Mouse (Mus musculus) intestine, postnatal 0 days (tissue): ENCODE data around the gene Lrmp. TPM values are rescaled to one million over a fixed set of nuclear protein-coding genes. Genes with fewer than 3 reads are reported as not detected.
A peak's percentile ranks its signal among the peaks of the same experiment; 100 is the strongest.

Source experiments
- ATAC-seq: fragments of 200-750 bp; cut with Nextera tagmentation; 2 replicates; pipeline ENCODE4 v1.8.0; 2017; ENCODE audit warnings: mild to moderate bottlenecking, moderate TSS enrichment, moderate library complexity
- H3K27ac ChIP-seq: fragments of 300-500 bp; sonication (generic); 2 replicates; pipeline ENCODE4 v1.5.1; 2014; ENCODE audit warnings: mild to moderate bottlenecking, low read depth, low read length, moderate library complexity
- H3K27me3 ChIP-seq: fragments of 300-500 bp; sonication (generic); replicated peaks from 2 replicates; pipeline ENCODE4 v1.6.1; 2014; ENCODE audit warnings: low read length, mixed read lengths; ENCODE audit not compliant: control insufficient read depth, insufficient read depth
- H3K36me3 ChIP-seq: fragments of 300-500 bp; sonication (generic); 2 replicates; pipeline ENCODE4 v1.6.1; 2014; ENCODE audit warnings: mild to moderate bottlenecking, moderate library complexity; ENCODE audit not compliant: control insufficient read depth, insufficient read depth
- H3K4me1 ChIP-seq: fragments of 300-500 bp; sonication (generic); replicated peaks from 2 replicates; pipeline ENCODE4 v1.6.1; 2014; ENCODE audit warnings: antibody characterized with exemption, low read length, mixed read lengths; ENCODE audit not compliant: control insufficient read depth, insufficient read depth
- H3K4me2 ChIP-seq: fragments of 300-500 bp; sonication (generic); replicated peaks from 2 replicates; pipeline ENCODE4 v1.6.1; 2014; ENCODE audit warnings: low read depth, mild to moderate bottlenecking, moderate library complexity
- H3K4me3 ChIP-seq: fragments of 300-500 bp; sonication (generic); 2 replicates; pipeline ENCODE4 v1.5.1; 2014; ENCODE audit warnings: low read depth, low read length
- H3K9ac ChIP-seq: fragments of 300-500 bp; sonication (generic); 2 replicates; pipeline ENCODE4 v1.6.1; 2014; ENCODE audit warnings: mild to moderate bottlenecking, low read depth, low read length
- H3K9me3 ChIP-seq: fragments of 300-500 bp; sonication (generic); 2 replicates; pipeline ENCODE4 v1.6.1; 2016; ENCODE audit warnings: mixed run types; ENCODE audit not compliant: control insufficient read depth
- CTCF ChIP-seq: sonication (generic); IDR thresholded peaks from 2 replicates; pipeline ENCODE4 v1.5.1; 2016; ENCODE audit warnings: low read depth, mild to moderate bottlenecking, control low read depth, antibody characterized with exemption, moderate library complexity
- WGBS: fragments of 180-500 bp; shearing (Covaris S2); extraction: QIAGEN DNeasy Blood & Tissue Kit; methylation state at CpG from one replicate; pipeline ENCODE4 v1.1.7; 2014; 5-methylcytosine and 5-hydroxymethylcytosine counted together
- polyA plus RNA-seq: library from polyadenylated mRNA; unstranded; fragments of >200 nt; fragmentation: Nextera tagmentation; extraction: Ambion mirVana; gene quantifications from 2 replicates; pipeline ENCODE4 v1.2.1, GENCODE M21; 2015

Gene Lrmp
- polyA plus RNA-seq, 1 experiment from 2014 or later, result 1.1 TPM

GRCm38 (mm10) chr6:145186096-145186495 lies 70.6 kb downstream of the Lrmp start:
- Histone ChIP-seq H3K4me1 (no peaks in the 10 kb centered on the region), H3K36me3 (no peaks in the 10 kb centered on the region), H3K4me2 (no peak overlapping the region), H3K4me3 (no peak overlapping the region), H3K27me3 (no peaks in the 10 kb centered on the region), H3K9me3 (no peaks in the 10 kb centered on the region), H3K27ac (no peak overlapping the region), H3K9ac (no peak overlapping the region)
- WGBS, result 90% methylated on average over 1 of the region's 1 CpGs
- no peak for TF ChIP-seq CTCF
- no peak for ATAC-seq

DNA sequence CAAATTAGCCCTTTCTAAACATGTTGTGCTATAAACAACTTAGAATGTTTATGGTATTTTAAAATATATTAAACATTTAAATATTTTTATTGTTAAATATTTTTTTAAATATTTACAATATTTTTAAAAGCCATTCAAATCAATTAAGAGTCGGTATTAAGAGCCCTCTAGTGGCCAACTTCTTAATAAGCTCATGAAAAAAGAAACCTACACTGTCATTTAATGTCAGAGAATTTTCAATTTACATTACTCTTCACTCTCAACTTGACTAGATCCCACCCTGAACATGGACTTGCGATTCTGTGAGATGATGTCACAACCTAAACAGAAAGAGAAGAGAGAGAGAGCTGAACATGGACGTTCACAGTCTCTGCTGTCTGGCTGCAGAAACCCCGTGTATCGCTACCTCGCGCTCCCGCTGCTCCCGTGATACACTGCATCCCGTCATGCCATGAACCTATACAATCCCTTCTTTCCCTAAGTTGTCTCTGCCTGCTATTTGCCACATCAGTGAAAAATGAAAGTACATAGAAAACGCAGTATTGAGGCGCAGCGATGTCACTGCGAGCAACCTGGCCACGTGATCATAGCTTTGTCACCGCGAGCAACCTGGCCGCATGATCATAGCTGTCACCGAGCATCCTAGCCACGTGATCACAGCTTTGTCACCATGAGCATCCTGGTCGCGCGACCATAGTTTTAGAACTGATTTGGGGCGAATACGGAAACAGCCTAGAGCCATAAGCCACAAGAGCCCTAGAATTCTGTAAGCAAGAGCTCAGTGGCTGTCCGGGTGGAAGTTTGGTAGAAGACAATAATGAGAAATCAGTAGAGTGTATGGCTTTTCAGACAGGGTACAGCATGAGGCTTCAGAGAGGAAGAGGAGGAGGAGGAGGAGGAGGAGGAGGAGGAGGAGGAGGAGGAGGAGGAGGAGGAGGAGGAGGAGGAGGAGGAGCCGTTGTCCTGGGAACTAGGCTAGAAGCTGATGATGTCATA lies 71.9 kb downstream of the Lrmp start:
- Histone ChIP-seq H3K4me3 (peak overlapping the region; percentile 3; the same call in 1 of the 2 replicates), H3K36me3 (no peaks in the 10 kb centered on the region), H3K9me3 (no peaks in the 10 kb centered on the region), H3K4me2 (peak overlapping the region; percentile 44), H3K4me1 (no peaks in the 10 kb centered on the region), H3K27ac (no peak overlapping the region), H3K9ac (no peak overlapping the region), H3K27me3 (no peaks in the 10 kb centered on the region)
- no peak for ATAC-seq
- 53% methylated on average over 27 of the region's 27 CpGs for WGBS
- peak; percentile 54 for TF ChIP-seq CTCF

DNA sequence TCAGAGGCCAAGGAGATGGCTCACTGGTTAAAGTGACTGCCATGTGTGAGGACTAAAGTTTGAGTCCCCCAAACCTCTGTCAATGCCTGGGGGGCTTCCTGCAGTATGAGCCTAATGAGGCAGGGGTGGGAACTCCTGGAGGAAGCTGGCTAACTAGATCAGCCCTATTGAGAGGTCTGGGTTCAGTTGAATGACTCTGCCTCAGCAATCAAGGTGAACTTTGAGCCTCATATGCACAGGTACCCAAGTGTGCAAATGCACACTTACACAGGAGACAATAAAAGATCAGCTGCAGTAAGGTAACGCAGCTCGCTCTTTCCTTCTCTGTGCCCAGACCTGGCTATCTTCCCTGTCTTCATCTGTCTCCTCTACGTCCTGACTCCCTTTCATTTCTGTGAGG lies 77.6 kb downstream of the Lrmp start:
- H3K4me3 ChIP-seq, result no peak overlapping the region
- 47% methylated on average over 3 of the region's 3 CpGs for WGBS
- no peaks in the 10 kb centered on the region for H3K27me3 ChIP-seq
- H3K36me3 ChIP-seq, result no peaks in the 10 kb centered on the region
- H3K4me2 ChIP-seq, result peak overlapping the region; percentile 48
- H3K9me3 ChIP-seq, result no peaks in the 10 kb centered on the region
- no peak for TF ChIP-seq CTCF
- no peak overlapping the region for H3K9ac ChIP-seq
- no peak overlapping the region for H3K27ac ChIP-seq
- H3K4me1 ChIP-seq, result no peaks in the 10 kb centered on the region
- ATAC-seq, result peak; percentile 49; the same call in 1 of the 2 replicates

GRCm38 (mm10) chr6:145193446-145193845 lies 78.0 kb downstream of the Lrmp start:
- WGBS, result 54% methylated on average over 11 of the region's 11 CpGs
- no peaks in the 10 kb centered on the region for H3K9me3 ChIP-seq
- no peak for ATAC-seq
- no peaks in the 10 kb centered on the region for H3K4me1 ChIP-seq
- no peak overlapping the region for H3K4me3 ChIP-seq
- no peaks in the 10 kb centered on the region for H3K27me3 ChIP-seq
- no peak overlapping the region for H3K9ac ChIP-seq
- peak overlapping the region; percentile 48 for H3K4me2 ChIP-seq
- no peak for TF ChIP-seq CTCF
- no peak overlapping the region for H3K27ac ChIP-seq
- H3K36me3 ChIP-seq, result no peaks in the 10 kb centered on the region

- H3K27ac ChIP-seq, result no peak overlapping the region
- no peak overlapping the region for H3K9ac ChIP-seq
- no peak for TF ChIP-seq CTCF
- H3K4me1 ChIP-seq, result no peaks in the 10 kb centered on the region
- 93% methylated on average over 8 of the region's 8 CpGs for WGBS
- H3K4me3 ChIP-seq, result no peak overlapping the region
- H3K4me2 ChIP-seq, result no peak overlapping the region
- no peak for ATAC-seq
- H3K27me3 ChIP-seq, result no peaks in the 10 kb centered on the region
- H3K36me3 ChIP-seq, result no peaks in the 10 kb centered on the region
- no peaks in the 10 kb centered on the region for H3K9me3 ChIP-seq
Observed at GRCm38 (mm10) chr6:145197949-145198686, 82.7 kb downstream of the Lrmp start.

DNA sequence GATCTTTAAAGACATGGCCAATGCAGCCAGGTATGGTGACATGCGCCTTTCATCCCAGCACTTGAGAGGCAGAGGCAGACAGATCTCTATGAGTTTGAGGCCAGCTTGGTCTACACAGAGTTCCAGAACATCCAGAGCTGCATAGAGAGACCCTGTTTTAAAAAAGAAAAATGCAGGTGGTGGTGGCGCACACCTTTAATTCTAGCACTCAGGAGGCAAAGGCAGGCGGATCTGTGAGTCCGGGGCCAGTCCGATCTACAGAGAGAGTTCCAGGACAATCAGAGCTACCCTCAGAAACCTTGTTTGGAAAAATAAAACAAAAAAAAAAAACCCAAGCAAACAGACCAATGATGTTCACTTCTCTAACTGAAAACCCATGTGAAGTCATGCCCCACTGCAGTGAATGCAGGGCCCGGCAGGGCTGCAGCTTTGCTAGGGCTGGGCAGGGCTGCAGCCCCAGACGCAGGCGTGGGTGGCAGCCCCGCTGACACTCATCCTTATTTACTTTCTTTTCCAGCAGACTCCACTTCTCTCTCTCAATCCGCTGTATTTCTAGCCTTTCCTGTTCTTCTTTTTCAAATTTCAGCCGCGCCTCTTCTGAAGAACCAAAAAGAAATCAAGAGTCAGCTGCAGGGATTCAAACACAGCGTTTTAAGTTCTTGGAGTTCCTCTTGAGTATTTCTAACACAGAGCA lies 87.1 kb downstream of the Lrmp start:
- Histone ChIP-seq H3K27ac (no peak overlapping the region), H3K4me2 (no peak overlapping the region), H3K36me3 (no peaks in the 10 kb centered on the region), H3K4me1 (no peaks in the 10 kb centered on the region), H3K27me3 (no peaks in the 10 kb centered on the region), H3K9me3 (no peaks in the 10 kb centered on the region), H3K4me3 (no peak overlapping the region), H3K9ac (no peak overlapping the region)
- no peak for TF ChIP-seq CTCF
- no peak for ATAC-seq
- 75% methylated on average over 13 of the region's 13 CpGs for WGBS
